Mouse (Mus musculus) testis, adult 2 months (tissue): ENCODE data around the gene Cps1. TPM values are rescaled to one million over a fixed set of nuclear protein-coding genes. Genes with fewer than 3 reads are reported as not detected.

Experiments
- H3K27ac ChIP-seq: fragments of 200-500 bp; 2 replicates; pipeline ENCODE4 v1.5.1; 2012; ENCODE audit warnings: low read depth, low read length; ENCODE audit not compliant: control insufficient read depth, insufficient read depth
- H3K27me3 ChIP-seq: fragments of 200-500 bp; 2 replicates; pipeline ENCODE4 v1.6.1; 2012; ENCODE audit warnings: mild to moderate bottlenecking, low read length, moderate library complexity; ENCODE audit not compliant: control insufficient read depth, insufficient read depth
- H3K36me3 ChIP-seq: fragments of 200-500 bp; 2 replicates; pipeline ENCODE4 v1.6.1; 2012; ENCODE audit warnings: mild to moderate bottlenecking, low read length; ENCODE audit not compliant: control insufficient read depth, insufficient read depth
- H3K4me1 ChIP-seq: fragments of 200-500 bp; 2 replicates; pipeline ENCODE4 v1.6.1; 2012; ENCODE audit warnings: low read length; ENCODE audit not compliant: control insufficient read depth, insufficient read depth
- H3K4me3 ChIP-seq: fragments of 200-500 bp; 2 replicates; pipeline ENCODE4 v1.5.1; 2012; ENCODE audit warnings: low read depth, mild to moderate bottlenecking, low read length, moderate library complexity, mixed read lengths; ENCODE audit not compliant: control insufficient read depth
- CTCF ChIP-seq: fragments of 200-500 bp; IDR thresholded peaks from 2 replicates; pipeline ENCODE4 v1.5.1; 2012; ENCODE audit warnings: low read depth, mild to moderate bottlenecking, inconsistent platforms, low read length, moderate library complexity; ENCODE audit not compliant: control insufficient read depth, insufficient read depth, insufficient replicate concordance
- POLR2A ChIP-seq: fragments of 200-500 bp; IDR thresholded peaks from 2 replicates; pipeline ENCODE4 v1.6.1; 2012; ENCODE audit warnings: low read depth, mild to moderate bottlenecking, inconsistent platforms, low read length, moderate library complexity; ENCODE audit not compliant: control insufficient read depth
- polyA plus RNA-seq: library from polyadenylated mRNA; depleted of rRNA; stranded (reverse); fragments of >200 nt; gene quantifications from 2 replicates; pipeline ENCODE4 v1.2.3, GENCODE M21; 2012; rRNA removed

Cps1 gene
- polyA plus RNA-seq: 0.20 and 0.25 TPM in 2 replicates

GRCm38 (mm10) chr1:67122797-67123196 lies at the start of gene Cps1:
Gene Cps1, plus strand, starts transcription at chr1:67123026.
- Histone ChIP-seq H3K36me3 (no peaks in the 10 kb centered on the region), H3K27ac (no peak within 1 kb of the TSS), H3K4me1 (no peaks in the 10 kb centered on the region), H3K27me3 (no peaks in the 10 kb centered on the region), H3K4me3 (no peak within 1 kb of the TSS)
- TF ChIP-seq CTCF (no peak), POLR2A (no peak)

DNA sequence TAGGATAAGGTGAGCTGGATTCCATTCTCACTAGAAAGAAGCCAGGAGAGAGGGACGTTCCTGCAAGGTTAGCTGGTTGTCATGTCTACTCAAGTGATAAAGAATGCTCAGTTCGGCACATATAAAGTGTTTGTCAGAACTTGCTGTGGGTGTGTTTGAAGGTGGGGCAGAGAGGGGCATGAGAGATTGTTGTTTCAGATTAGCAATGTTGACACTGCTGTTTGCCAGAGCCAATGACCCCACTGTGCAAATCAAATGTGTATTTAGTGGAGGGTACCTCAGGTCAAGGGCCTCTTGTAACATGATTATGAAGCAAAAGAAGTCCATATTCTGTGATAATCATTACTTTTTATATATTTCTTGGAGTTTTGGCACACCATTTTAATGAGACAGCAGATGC lies 45.1 kb upstream of the Cps1 start:
- Histone ChIP-seq H3K4me3 (no peak overlapping the region), H3K27me3 (no peaks in the 10 kb centered on the region), H3K4me1 (no peaks in the 10 kb centered on the region), H3K27ac (no peak overlapping the region), H3K36me3 (no peaks in the 10 kb centered on the region)
- TF ChIP-seq POLR2A: no peak
- TF ChIP-seq CTCF: no peak

DNA sequence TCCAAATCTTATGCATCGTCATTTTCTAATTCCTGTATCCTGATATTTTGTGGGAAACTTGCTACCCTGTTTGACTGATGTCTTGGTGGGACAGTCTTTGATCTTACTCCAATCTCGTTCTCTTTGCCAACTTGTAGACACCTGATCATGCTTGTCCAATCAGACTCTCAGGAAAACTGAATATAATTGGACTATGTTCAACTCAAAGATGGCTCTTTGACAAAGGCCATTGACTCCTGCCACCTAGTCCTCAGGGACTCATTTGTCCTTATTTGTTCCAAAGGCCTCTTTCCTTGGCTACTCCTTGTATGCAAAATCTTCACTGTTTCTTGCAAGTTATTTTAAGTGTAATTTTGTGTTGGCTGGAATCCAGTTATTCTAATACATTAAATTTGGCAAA lies 44.2 kb upstream of the Cps1 start:
- Histone ChIP-seq H3K27me3 (no peaks in the 10 kb centered on the region), H3K36me3 (no peaks in the 10 kb centered on the region), H3K4me3 (no peak overlapping the region), H3K27ac (no peak overlapping the region), H3K4me1 (no peaks in the 10 kb centered on the region)
- TF ChIP-seq CTCF: no peak
- TF ChIP-seq POLR2A: no peak

DNA sequence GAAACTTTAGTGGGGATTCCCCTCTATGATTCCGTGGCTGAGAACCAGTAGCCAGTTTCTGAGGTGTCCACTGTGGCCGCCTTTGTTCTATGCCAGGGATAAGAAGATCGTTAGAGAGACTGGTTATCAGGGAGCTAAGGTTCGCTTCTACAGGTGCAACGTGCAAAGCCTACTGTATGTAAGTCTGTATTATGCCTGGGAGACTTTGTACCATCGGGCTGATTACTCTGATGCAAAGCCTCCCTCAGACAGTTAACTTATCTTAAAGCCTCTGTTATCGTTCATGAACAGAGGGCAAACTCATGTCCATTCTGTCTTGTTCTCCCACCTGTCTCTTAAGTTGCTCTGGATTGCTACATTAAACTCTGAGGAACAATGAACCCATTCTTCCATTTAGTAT lies 43.7 kb upstream of the Cps1 start:
- Histone ChIP-seq H3K36me3 (no peaks in the 10 kb centered on the region), H3K27me3 (no peaks in the 10 kb centered on the region), H3K4me3 (no peak overlapping the region), H3K4me1 (no peaks in the 10 kb centered on the region), H3K27ac (no peak overlapping the region)
- no peak for TF ChIP-seq POLR2A
- no peak for TF ChIP-seq CTCF

GRCm38 (mm10) chr1:67092473-67092872 lies 30.4 kb upstream of the Cps1 start:
- Histone ChIP-seq H3K27ac (no peak overlapping the region), H3K27me3 (no peaks in the 10 kb centered on the region), H3K4me3 (no peak overlapping the region), H3K36me3 (no peaks in the 10 kb centered on the region), H3K4me1 (no peaks in the 10 kb centered on the region)
- TF ChIP-seq CTCF: no peak
- no peak for TF ChIP-seq POLR2A

GRCm38 (mm10) chr1:67099215-67099614 lies 23.6 kb upstream of the Cps1 start:
- TF ChIP-seq POLR2A (no peak), CTCF (no peak)
- Histone ChIP-seq H3K4me3 (no peak overlapping the region), H3K27me3 (no peaks in the 10 kb centered on the region), H3K27ac (no peak overlapping the region), H3K4me1 (no peaks in the 10 kb centered on the region), H3K36me3 (no peaks in the 10 kb centered on the region)

GRCm38 (mm10) chr1:67103476-67104248 lies 19.2 kb upstream of the Cps1 start:
- Histone ChIP-seq H3K36me3 (no peaks in the 10 kb centered on the region), H3K27me3 (no peaks in the 10 kb centered on the region), H3K27ac (no peak overlapping the region), H3K4me3 (no peak overlapping the region), H3K4me1 (no peaks in the 10 kb centered on the region)
- TF ChIP-seq POLR2A (no peak), CTCF (no peak)

DNA sequence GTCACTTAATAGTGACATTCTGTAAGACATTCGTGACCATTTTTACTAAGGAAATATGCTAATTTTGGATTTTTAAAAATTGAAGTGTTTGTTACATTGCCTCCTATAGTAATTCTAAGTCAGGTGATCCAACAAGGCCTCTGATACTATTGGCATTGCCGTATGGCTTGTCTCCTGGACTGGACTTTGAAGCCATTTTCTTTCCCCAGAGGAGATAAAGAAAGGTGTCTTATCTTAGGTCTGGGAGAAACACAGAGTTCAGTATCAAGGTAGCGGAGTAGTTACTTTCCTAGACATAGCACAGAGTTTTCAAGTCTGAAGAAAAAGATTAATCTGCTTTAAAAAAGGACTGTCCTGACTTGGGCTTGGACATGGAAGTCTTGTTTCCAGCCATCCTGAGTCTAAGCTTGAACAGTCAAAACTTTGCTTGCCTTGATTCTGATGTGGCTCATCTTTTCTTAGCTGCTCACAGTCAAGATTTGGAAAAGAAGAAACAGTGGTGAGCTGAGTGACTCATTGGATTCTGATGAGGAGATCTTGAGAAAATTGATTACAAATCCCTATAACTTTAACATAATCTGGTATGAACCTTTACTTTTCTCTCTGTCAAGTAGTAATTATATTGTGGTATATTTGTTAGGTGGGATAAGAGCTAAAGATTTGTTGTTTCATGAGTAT lies 11.1 kb upstream of the Cps1 start:
- no peak for TF ChIP-seq POLR2A
- no peak overlapping the region for H3K4me3 ChIP-seq
- H3K27ac ChIP-seq: no peak overlapping the region
- H3K36me3 ChIP-seq: no peaks in the 10 kb centered on the region
- no peaks in the 10 kb centered on the region for H3K27me3 ChIP-seq
- H3K4me1 ChIP-seq: no peaks in the 10 kb centered on the region
